Mouse (Mus musculus) ES-Bruce4 (cell line): Measurements from ENCODE around the gene Gm47955.
"Not testable (repeated sequence)": the region's sequence is repeated elsewhere in the genome, so short reads cannot be mapped to it uniquely, and the experiment has no call there.

ENCODE experiments used
- CTCF ChIP-seq: IDR thresholded peaks from one replicate; pipeline ENCODE4 v1.8.1; 2011; ENCODE audit warnings: low read depth, low read length
- EP300 ChIP-seq: IDR thresholded peaks from 2 replicates; pipeline ENCODE4 v1.6.1; 2011; ENCODE audit warnings: low read depth, low read length; ENCODE audit not compliant: insufficient read depth
- POLR2A ChIP-seq: IDR thresholded peaks from one replicate; pipeline ENCODE4 v1.8.1; 2011; ENCODE audit warnings: low read length; ENCODE audit not compliant: insufficient read depth

GRCm38 (mm10) chr1:82942505-82942904, 17.6 kb upstream of the Gm47955 start:
- not testable (repeated sequence) for TF ChIP-seq CTCF, POLR2A, EP300
